Mouse (Mus musculus) hindbrain, embryonic 11.5 days (tissue): ENCODE measurements around the gene Herc3. TPM values are rescaled to one million over a fixed set of nuclear protein-coding genes. Genes with fewer than 3 reads are reported as not detected.
A peak's percentile ranks its signal among the peaks of the same experiment; 100 is the strongest.

Experiments
- ATAC-seq: fragments of 200-750 bp; cut with Nextera tagmentation; 2 replicates; pipeline ENCODE4 v1.8.0; 2017; ENCODE audit warnings: mild to moderate bottlenecking, moderate TSS enrichment, moderate library complexity; ENCODE audit not compliant: low FRiP score
- DNase-seq: peaks from one replicate; pipeline ENCODE4 v3.0.0-alpha.2; 2015; ENCODE audit warnings: low spot score
- H3K27ac ChIP-seq: fragments of 300-500 bp; sonication (generic); 2 replicates; pipeline ENCODE4 v1.5.1; 2014; ENCODE audit warnings: mild to moderate bottlenecking, low read depth, low read length
- H3K27me3 ChIP-seq: fragments of 300-500 bp; sonication (generic); 2 replicates; pipeline ENCODE4 v1.6.1; 2014; ENCODE audit warnings: mild to moderate bottlenecking, low read length, moderate library complexity, mixed read lengths; ENCODE audit not compliant: control insufficient read depth, insufficient read depth
- H3K36me3 ChIP-seq: fragments of 300-500 bp; sonication (generic); 2 replicates; pipeline ENCODE4 v1.6.1; 2014; ENCODE audit warnings: mild to moderate bottlenecking, low read length, moderate library complexity, mixed read lengths; ENCODE audit not compliant: control insufficient read depth, insufficient read depth
- H3K4me1 ChIP-seq: fragments of 300-500 bp; sonication (generic); replicated peaks from 2 replicates; pipeline ENCODE4 v1.6.1; 2014; ENCODE audit warnings: low read length, mixed read lengths; ENCODE audit not compliant: control insufficient read depth, insufficient read depth
- H3K4me2 ChIP-seq: fragments of 300-500 bp; sonication (generic); replicated peaks from 2 replicates; pipeline ENCODE4 v1.6.1; 2014; ENCODE audit warnings: mild to moderate bottlenecking, low read depth, low read length
- H3K4me3 ChIP-seq: fragments of 300-500 bp; sonication (generic); 2 replicates; pipeline ENCODE4 v1.5.1; 2014; ENCODE audit warnings: low read depth, low read length
- H3K9ac ChIP-seq: fragments of 300-500 bp; sonication (generic); 2 replicates; pipeline ENCODE4 v1.6.1; 2014; ENCODE audit warnings: low read depth, low read length
- H3K9me3 ChIP-seq: fragments of 300-500 bp; sonication (generic); 2 replicates; pipeline ENCODE4 v1.6.1; 2016; ENCODE audit warnings: low read length; ENCODE audit not compliant: control insufficient read depth
- WGBS: fragments of 180-500 bp; shearing (Covaris S2); extraction: QIAGEN DNeasy Blood & Tissue Kit; methylation state at CpG from one replicate; pipeline ENCODE4 v1.1.7; 2014; 5-methylcytosine and 5-hydroxymethylcytosine counted together
- polyA plus RNA-seq: library from polyadenylated mRNA; unstranded; fragments of >200 nt; fragmentation: Nextera tagmentation; extraction: Ambion mirVana; gene quantifications from 2 replicates; pipeline ENCODE4 v1.2.1, GENCODE M21; 2014

Herc3 gene
- polyA plus RNA-seq, 1 experiment from 2014 or later: 5.6 TPM

DNA sequence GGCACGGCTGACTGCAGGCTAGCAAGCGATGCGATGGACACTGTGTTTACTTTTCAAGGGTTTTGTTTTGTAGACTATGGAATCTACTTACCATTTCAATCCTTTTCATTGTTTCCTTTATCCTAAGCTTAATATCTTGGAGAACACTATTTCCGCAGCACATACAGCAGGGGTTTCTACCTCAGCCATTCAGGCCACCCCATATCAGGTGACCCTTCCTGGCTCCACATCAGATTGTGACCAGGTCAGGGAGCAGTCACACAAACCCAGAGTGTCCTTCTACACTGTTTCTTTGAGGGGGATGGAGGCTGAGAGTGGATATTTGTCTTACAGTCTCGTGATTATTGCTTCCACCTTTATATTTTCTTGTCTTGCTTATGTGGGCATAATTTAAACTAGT is 131.4 kb downstream of the Herc3 start:
- Histone ChIP-seq H3K36me3 (no peaks in the 10 kb centered on the region), H3K9ac (no peak overlapping the region), H3K4me2 (no peak overlapping the region), H3K27ac (no peak overlapping the region), H3K27me3 (no peaks in the 10 kb centered on the region), H3K4me3 (no peak overlapping the region), H3K9me3 (no peaks in the 10 kb centered on the region), H3K4me1 (no peaks in the 10 kb centered on the region)
- whole genome bisulfite sequencing: 86% methylated on average over 5 of the region's 5 CpGs
- DNase-seq: no peak
- ATAC-seq: no peak

DNA sequence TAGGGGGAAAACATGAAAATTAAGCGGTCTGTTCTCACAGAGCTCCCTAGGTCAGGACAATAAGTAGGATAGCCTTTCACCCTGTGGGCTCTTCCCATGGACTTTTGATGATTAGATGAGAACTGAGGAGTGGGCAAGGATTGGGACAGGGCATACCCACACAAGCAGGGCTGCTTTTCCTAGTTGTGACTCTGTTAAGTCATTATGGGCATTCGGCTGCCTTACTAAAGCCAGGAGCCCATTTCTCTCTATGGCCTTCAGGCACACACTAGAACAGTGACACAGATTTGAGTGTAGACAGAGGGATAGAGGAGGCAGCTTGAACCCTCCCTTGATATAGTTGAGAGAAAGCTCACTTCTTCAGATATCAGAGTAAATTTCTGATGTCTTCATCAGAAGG is 132.8 kb downstream of the Herc3 start:
- Histone ChIP-seq H3K27ac (no peak overlapping the region), H3K9ac (no peak overlapping the region), H3K4me2 (no peak overlapping the region), H3K27me3 (no peaks in the 10 kb centered on the region), H3K4me3 (no peak overlapping the region), H3K9me3 (no peaks in the 10 kb centered on the region), H3K36me3 (no peaks in the 10 kb centered on the region), H3K4me1 (no peaks in the 10 kb centered on the region)
- WGBS: 100% methylated on average over 2 of the region's 2 CpGs
- no peak for DNase-seq
- no peak for ATAC-seq

DNA sequence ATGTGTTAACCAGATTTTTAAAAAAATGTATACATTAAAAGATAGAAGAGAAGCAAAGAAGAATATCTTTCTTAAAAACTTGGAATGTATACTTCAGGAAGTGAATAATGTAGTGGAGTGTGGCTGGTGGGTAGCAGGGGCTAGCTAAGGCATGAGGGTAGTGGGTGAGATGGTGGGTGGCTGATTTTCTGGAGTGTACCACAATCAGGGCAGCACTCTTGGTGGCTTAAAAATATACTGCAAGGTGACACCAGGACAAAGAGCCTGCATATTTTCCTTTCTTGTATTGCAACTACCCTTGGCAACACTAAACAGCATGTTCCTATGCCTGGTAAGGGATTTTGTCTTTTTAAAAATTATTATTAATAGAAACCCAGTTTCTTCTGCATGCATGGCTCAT is 133.3 kb downstream of the Herc3 start:
- H3K9me3 ChIP-seq: no peaks in the 10 kb centered on the region
- no peak overlapping the region for H3K4me2 ChIP-seq
- H3K27ac ChIP-seq: no peak overlapping the region
- H3K9ac ChIP-seq: no peak overlapping the region
- H3K4me1 ChIP-seq: no peaks in the 10 kb centered on the region
- no peaks in the 10 kb centered on the region for H3K27me3 ChIP-seq
- no peak for DNase-seq
- H3K4me3 ChIP-seq: no peak overlapping the region
- no peaks in the 10 kb centered on the region for H3K36me3 ChIP-seq
- ATAC-seq: no peak

DNA sequence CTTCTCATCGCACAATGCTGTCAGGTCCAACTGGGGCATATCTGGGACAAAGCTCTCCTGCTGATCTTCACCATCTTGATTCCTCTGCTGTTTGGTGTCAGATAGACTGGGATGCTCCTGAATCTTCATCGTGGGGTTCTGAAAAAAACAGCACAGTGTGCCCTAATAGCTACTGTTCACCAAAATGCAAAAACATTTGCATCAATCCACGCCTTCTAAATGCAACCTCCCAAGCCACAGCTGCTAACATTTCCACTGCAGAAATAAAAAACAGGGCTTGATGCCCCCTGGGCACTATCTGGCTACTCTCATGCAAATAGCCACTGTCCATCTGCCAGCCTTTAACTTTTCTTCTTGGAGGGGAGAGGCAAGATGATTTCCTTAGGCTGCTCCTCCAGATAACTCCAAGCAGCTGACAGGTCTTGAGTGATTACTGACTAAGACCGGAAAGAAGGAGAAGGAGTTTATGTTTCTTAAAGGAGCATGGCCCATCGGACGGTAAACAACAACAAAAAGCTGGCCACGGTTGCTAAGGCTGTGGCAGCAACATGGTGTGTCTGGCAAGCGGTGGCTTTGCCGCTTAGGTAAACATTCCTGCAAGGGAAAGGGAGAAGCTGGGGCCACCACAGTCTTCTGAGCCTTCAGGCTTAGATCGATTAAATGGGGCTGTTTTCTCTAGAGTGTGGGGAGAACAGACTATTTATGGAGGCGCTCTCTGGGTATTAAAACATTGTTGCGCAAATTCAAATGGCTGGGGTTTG is 134.0 kb downstream of the Herc3 start:
- 32% methylated on average over 12 of the region's 12 CpGs for WGBS
- Histone ChIP-seq H3K4me2 (no peak overlapping the region; the same call in 1 of the 2 replicates), H3K9ac (no peak overlapping the region)

DNA sequence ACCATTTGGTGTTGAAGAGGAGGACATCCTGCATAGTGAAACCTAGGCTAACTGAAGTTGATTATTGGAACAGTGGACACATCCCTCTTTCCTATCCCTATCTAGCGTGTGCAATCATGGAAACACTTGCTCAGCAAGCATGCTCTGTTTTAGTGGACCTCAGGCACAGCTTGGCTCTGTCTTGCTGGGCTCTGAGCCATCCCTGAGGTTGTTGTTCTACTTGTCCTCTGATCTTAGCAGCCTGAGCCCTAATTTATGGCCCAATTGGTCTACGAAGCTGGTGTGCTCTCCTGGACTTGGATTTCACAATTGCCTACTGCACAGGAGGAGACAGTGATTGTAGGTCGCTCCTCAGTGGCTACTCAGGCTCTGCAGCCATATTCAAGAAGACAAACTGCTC is 137.0 kb downstream of the Herc3 start:
- H3K4me2 ChIP-seq: no peak overlapping the region
- no peaks in the 10 kb centered on the region for H3K9me3 ChIP-seq
- H3K36me3 ChIP-seq: no peaks in the 10 kb centered on the region
- ATAC-seq (no peak), DNase-seq (no peak)
- 89% methylated on average over 3 of the region's 3 CpGs for WGBS
- no peak overlapping the region for H3K4me3 ChIP-seq
- H3K4me1 ChIP-seq: no peaks in the 10 kb centered on the region
- no peaks in the 10 kb centered on the region for H3K27me3 ChIP-seq
- no peak overlapping the region for H3K9ac ChIP-seq
- H3K27ac ChIP-seq: no peak overlapping the region

More for the DNA sequence above, 134.0 kb downstream of the Herc3 start:
- no peaks in the 10 kb centered on the region for H3K9me3 ChIP-seq
- no peaks in the 10 kb centered on the region for H3K4me1 ChIP-seq
- ATAC-seq (peak; percentile 86), DNase-seq (peak; percentile 27)
- H3K27ac ChIP-seq: 0 out of 2 replicates have a peak overlapping the region, but pooled peaks have one; percentile 20
- H3K27me3 ChIP-seq: no peaks in the 10 kb centered on the region
- no peaks in the 10 kb centered on the region for H3K36me3 ChIP-seq
- no peak overlapping the region for H3K4me3 ChIP-seq

Other genes starting within 250 kb of the Herc3 start
- 41.8 and 46.7 TPM in 2 replicates for gene Abcg2, start 246.9 kb upstream of the Herc3 start, polyA plus RNA-seq
- gene Nap1l5, start 75.6 kb downstream of the Herc3 start, polyA plus RNA-seq: 36.5 and 43.1 TPM in 2 replicates
- gene Fam13a, start 193.1 kb downstream of the Herc3 start, polyA plus RNA-seq: 5.6 and 5.8 TPM in 2 replicates